Mouse (Mus musculus) hindbrain, postnatal 0 days (tissue): ENCODE results near the gene Snrnp70. TPM values are rescaled to one million over a fixed set of nuclear protein-coding genes. Genes with fewer than 3 reads are reported as not detected.

Experiments
- ATAC-seq: fragments of 200-750 bp; cut with Nextera tagmentation; 2 replicates; pipeline ENCODE4 v1.8.0; 2017; ENCODE audit warnings: mild to moderate bottlenecking, moderate TSS enrichment, moderate library complexity
- DNase-seq: peaks from one replicate; pipeline ENCODE4 v3.0.0-alpha.2; 2015; ENCODE audit warnings: low spot score
- H3K27ac ChIP-seq: fragments of 300-500 bp; sonication (generic); 2 replicates; pipeline ENCODE4 v1.5.1; 2014; ENCODE audit warnings: mild to moderate bottlenecking
- H3K27me3 ChIP-seq: fragments of 300-500 bp; sonication (generic); 2 replicates; pipeline ENCODE4 v1.6.1; 2014; ENCODE audit warnings: low read length, mixed read lengths; ENCODE audit not compliant: insufficient read depth
- H3K36me3 ChIP-seq: fragments of 300-500 bp; sonication (generic); 2 replicates; pipeline ENCODE4 v1.6.1; 2014; ENCODE audit warnings: low read length, mixed read lengths; ENCODE audit not compliant: insufficient read depth
- H3K4me1 ChIP-seq: fragments of 300-500 bp; sonication (generic); 2 replicates; pipeline ENCODE4 v1.6.1; 2014; ENCODE audit warnings: antibody characterized with exemption, low read length, mixed read lengths; ENCODE audit not compliant: insufficient read depth
- H3K4me2 ChIP-seq: fragments of 300-500 bp; sonication (generic); 2 replicates; pipeline ENCODE4 v1.6.1; 2014; ENCODE audit warnings: low read depth, mild to moderate bottlenecking, low read length, moderate library complexity, mixed read lengths
- H3K4me3 ChIP-seq: fragments of 300-500 bp; sonication (generic); 2 replicates; pipeline ENCODE4 v1.5.1; 2014; ENCODE audit warnings: low read length
- H3K9ac ChIP-seq: fragments of 300-500 bp; sonication (generic); replicated peaks from 2 replicates; pipeline ENCODE4 v1.6.1; 2014; ENCODE audit warnings: mild to moderate bottlenecking, low read length, moderate library complexity, mixed read lengths
- H3K9me3 ChIP-seq: fragments of 300-500 bp; sonication (generic); 2 replicates; pipeline ENCODE4 v1.6.1; 2016; ENCODE audit warnings: low read length, mixed read lengths
- CTCF ChIP-seq: IDR thresholded peaks from 2 replicates; pipeline ENCODE4 v1.5.1; 2016; ENCODE audit warnings: antibody characterized with exemption, control low read depth, low read depth
- WGBS: fragments of 180-500 bp; shearing (Covaris S2); extraction: QIAGEN DNeasy Blood & Tissue Kit; methylation state at CpG from one replicate; pipeline ENCODE4 v1.1.7; 2014; 5-methylcytosine and 5-hydroxymethylcytosine counted together
- polyA plus RNA-seq: library from polyadenylated mRNA; unstranded; fragments of >200 nt; fragmentation: Nextera tagmentation; extraction: Ambion mirVana; gene quantifications from 2 replicates; pipeline ENCODE4 v1.2.1, GENCODE M21; 2015
- total RNA-seq: library from RNA; depleted of rRNA; stranded (reverse); fragments of >200 nt; gene quantifications from 2 replicates; pipeline ENCODE4 v1.2.3, GENCODE M21; 2014

The Snrnp70 gene
- total and polyA plus RNA-seq, 2 experiments from 2014 or later = 145 to 228 TPM

DNA sequence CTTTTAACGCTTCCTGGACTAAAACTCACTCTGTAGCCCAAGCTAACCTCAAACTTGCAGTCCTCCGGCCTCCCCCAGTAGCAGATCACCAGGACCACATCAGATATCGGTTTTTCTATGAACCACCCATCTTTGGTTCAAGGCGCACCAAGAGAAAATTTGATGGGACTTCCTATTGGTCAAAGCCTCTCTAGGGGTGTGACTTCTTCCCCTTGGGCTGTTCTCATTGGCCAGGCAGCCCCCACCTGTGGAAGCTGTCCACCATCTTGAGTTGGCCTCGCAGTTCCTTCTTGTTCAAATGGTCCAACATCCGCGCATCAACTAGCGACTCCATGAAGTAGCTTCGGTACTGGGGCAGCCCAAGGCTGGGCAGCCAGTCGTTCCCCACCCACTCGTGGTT, 53.5 kb downstream of the Snrnp70 start:
- peaks cover 6% of the 10 kb centered on the region for H3K4me1 ChIP-seq
- DNase-seq = no peak
- no peaks in the 10 kb centered on the region for H3K9me3 ChIP-seq
- no peak for TF ChIP-seq CTCF
- WGBS = 92% methylated on average over 11 of the region's 11 CpGs
- no peaks in the 10 kb centered on the region for H3K27me3 ChIP-seq
- no peak overlapping the region for H3K9ac ChIP-seq
- no peak overlapping the region for H3K27ac ChIP-seq
- H3K36me3 ChIP-seq = peaks cover 17% of the 10 kb centered on the region; the same call in 1 of the 2 replicates
- H3K4me3 ChIP-seq = no peak overlapping the region
- no peak for ATAC-seq
- no peak overlapping the region for H3K4me2 ChIP-seq

DNA sequence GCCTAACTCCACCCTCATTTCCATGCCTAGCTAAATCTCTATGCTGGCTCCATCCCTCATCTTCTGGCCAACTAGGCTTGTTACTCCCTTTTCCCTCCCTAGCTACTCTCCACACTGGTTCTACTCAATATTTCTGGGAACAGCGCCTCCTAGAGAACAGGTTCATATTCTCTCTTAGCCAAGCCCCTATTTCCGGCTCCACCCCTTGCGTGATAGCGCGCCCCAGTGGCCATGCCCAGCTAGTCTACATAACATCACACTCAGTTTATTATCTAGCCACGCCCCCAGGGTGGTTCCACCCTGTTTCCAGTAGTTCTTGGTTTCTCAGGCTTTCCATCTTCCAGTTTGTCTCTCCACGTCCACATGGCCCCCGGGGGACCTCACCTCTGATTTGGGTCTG, 54.2 kb downstream of the Snrnp70 start:
- H3K4me3 ChIP-seq = no peak overlapping the region
- ATAC-seq (peak; percentile 77), DNase-seq (peak; percentile 94)
- H3K4me1 ChIP-seq = peaks cover 6% of the 10 kb centered on the region
- peaks cover 10% of the 10 kb centered on the region; the same call in 1 of the 2 replicates for H3K36me3 ChIP-seq
- H3K9ac ChIP-seq = no peak overlapping the region
- WGBS = 9% methylated on average over 8 of the region's 8 CpGs
- H3K4me2 ChIP-seq = peak overlapping the region; percentile 69; the same call in 1 of the 2 replicates
- H3K27me3 ChIP-seq = no peaks in the 10 kb centered on the region
- no peak overlapping the region for H3K27ac ChIP-seq
- TF ChIP-seq CTCF = peak; percentile 83
- H3K9me3 ChIP-seq = no peaks in the 10 kb centered on the region

DNA sequence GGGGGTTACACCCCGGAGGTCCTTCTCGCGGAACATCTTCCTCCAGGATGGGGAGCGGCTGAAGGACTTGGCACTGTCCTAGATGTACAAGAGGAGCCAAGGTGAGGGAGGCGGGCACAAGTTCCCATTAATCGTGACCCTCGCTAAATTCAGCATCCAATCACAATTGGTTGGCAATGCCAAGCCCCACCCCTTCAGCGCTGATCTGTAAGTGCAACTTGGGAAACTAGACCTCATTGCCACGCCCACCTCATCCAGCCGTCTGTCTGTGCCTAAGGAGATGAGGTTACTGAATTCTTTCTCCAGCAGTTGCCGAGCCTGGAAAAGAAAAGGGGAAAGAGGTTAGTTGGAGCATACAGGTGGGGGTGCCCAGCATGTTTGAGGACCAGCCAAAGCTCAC, 54.9 kb downstream of the Snrnp70 start:
- Histone ChIP-seq H3K9ac (no peak overlapping the region), H3K27me3 (no peaks in the 10 kb centered on the region)
- peak; percentile 36 for DNase-seq

DNA sequence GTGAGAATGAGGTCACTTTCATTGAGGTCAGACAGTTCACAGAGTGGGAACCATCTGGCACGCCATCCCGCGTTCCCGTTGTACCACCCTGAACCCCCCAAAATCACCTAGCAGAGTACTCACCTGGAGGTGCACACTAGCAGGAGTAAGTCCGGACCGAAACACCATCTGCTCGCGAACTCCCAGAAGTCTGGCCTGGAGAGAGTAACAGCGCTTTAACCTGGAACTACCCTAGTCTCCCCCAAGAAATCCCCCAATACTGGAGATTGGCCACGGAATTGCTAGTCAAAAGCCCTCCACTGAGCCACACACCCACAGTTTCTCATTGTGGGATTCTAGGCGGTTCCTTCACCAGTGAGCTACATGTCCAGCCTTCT, 55.5 kb downstream of the Snrnp70 start:
- no peak for TF ChIP-seq CTCF
- no peaks in the 10 kb centered on the region for H3K9me3 ChIP-seq
- 13% methylated on average over 11 of the region's 11 CpGs for WGBS
- no peaks in the 10 kb centered on the region for H3K36me3 ChIP-seq
- peak overlapping the region; percentile 35 for H3K4me3 ChIP-seq
- H3K27me3 ChIP-seq = no peaks in the 10 kb centered on the region
- peak overlapping the region; percentile 28; the same call in 1 of the 2 replicates for H3K9ac ChIP-seq
- no peak overlapping the region for H3K27ac ChIP-seq
- H3K4me1 ChIP-seq = peaks cover 6% of the 10 kb centered on the region
- peak overlapping the region; percentile 69 for H3K4me2 ChIP-seq
- ATAC-seq (no peak), DNase-seq (no peak)

More for the DNA sequence above, 54.9 kb downstream of the Snrnp70 start:
- H3K4me3 ChIP-seq = no peak overlapping the region
- peaks cover 6% of the 10 kb centered on the region for H3K4me1 ChIP-seq
- H3K36me3 ChIP-seq = 0 out of 2 replicates have a peak, but pooled peaks cover 4% of the 10 kb centered on the region
- H3K9me3 ChIP-seq = no peaks in the 10 kb centered on the region
- peak overlapping the region; percentile 69 for H3K4me2 ChIP-seq
- H3K27ac ChIP-seq = no peak overlapping the region
- TF ChIP-seq CTCF = no peak
- no peak for ATAC-seq
- WGBS = 12% methylated on average over 11 of the region's 11 CpGs

DNA sequence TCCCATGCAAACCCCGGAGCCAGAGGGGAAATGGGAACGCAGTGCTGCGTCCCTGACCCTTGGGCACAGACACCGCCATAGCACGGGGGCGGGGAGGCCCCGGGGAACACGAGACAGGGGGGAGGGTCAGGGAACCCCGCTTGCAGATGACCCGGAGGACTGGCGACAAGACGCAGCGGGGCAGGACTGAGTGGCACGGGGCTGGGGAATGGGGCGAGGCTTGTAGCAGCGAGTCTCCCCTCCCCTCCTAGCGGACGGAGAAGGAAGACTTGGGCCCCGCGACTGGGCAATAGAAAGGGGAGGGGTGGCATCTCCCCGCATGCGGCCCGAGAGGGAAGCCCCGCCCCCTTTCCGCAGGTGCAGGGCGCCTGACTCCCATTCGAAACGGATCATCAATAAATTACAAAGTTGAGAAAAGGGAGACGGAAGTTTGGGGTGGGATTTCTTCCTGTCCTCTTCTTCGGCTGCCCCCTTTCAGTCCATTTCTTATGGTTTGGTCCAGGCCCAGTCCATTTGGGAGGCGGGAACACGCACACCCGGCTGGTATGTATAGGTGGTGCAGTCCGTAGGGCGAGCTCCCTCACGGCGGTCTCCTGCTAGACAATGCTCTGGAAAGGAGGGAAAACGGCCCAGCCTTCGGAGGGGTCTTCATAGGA, 56.0 kb downstream of the Snrnp70 start:
- no peaks in the 10 kb centered on the region for H3K9me3 ChIP-seq
- TF ChIP-seq CTCF = peak; percentile 63
- no peaks in the 10 kb centered on the region for H3K27me3 ChIP-seq
- no peaks in the 10 kb centered on the region for H3K36me3 ChIP-seq
- H3K4me1 ChIP-seq = peaks cover 6% of the 10 kb centered on the region
- no peak overlapping the region for H3K27ac ChIP-seq
- 8% methylated on average over 36 of the region's 39 CpGs for WGBS
- peak overlapping the region; percentile 69 for H3K4me2 ChIP-seq
- peak overlapping the region; percentile 34; the same call in 1 of the 2 replicates for H3K9ac ChIP-seq
- DNase-seq (peak; percentile 79), ATAC-seq (peak; percentile 71; the same call in 1 of the 2 replicates)
- peak overlapping the region; percentile 35 for H3K4me3 ChIP-seq

DNA sequence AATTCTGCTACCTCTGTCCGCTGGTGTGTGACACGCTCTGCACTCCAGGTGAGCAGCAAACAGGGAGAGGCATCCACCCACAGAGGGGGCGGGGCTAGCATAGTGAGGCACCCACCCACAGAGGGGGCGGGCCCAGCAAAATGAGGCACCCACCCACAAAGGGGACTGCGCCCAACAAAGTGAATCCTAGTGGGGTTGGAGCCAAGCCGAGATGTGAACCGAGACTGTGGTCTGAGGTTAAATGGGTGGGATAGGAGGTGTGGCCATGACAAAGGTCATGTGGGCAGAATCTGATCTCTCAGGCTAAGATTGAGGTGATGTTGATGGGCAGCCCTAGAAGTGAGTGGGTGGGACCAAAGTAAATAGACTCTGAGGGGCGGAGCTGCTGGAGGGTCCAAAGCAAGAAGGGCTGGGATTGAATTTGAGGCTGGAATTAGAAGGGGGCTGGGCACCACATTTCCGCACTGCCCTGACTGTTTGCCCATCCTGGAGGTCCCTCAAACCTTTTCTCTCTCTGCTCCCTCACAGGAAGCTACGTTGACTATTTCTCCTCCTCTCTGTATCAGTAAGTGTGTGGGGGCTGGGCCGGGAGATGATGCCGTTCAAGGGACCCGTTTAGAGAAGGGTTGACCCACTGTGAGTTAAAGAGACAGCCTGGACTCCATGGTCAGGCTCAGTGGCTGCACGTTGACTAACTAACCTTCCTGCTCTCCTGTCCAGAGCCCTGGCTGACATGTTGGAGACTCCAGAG, 57.2 kb downstream of the Snrnp70 start:
- Histone ChIP-seq H3K9ac (no peak overlapping the region), H3K27me3 (no peaks in the 10 kb centered on the region), H3K4me1 (peaks cover 6% of the 10 kb centered on the region), H3K36me3 (no peaks in the 10 kb centered on the region), H3K4me3 (no peak overlapping the region), H3K4me2 (0 out of 2 replicates have a peak overlapping the region, but pooled peaks have one; percentile 69), H3K27ac (no peak overlapping the region), H3K9me3 (no peaks in the 10 kb centered on the region)
- ATAC-seq (no peak), DNase-seq (no peak)
- TF ChIP-seq CTCF = no peak
- WGBS = 10% methylated on average over 14 of the region's 14 CpGs

DNA sequence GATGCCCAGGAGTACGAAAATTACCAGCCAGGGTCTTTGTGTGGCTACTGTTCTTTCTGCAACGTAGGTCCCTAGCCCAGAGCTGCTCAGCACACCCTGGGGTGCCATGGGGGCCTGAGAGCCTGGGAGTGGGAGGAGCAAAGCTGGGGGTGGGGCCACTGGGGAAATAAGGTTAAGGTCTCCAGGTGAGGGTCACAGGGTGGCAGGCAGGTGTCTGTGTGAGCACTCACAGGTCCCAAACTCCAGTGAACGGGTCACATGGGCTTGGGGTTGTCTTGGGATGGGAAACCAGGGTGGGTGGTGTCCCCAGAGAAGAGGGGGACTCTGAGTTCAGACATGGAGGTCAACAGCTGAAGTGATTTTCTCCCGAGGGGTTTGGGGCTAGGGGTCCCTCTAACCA, 58.1 kb downstream of the Snrnp70 start:
- Histone ChIP-seq H3K9me3 (no peaks in the 10 kb centered on the region), H3K27ac (no peak overlapping the region), H3K4me2 (no peak overlapping the region), H3K4me1 (peaks cover 7% of the 10 kb centered on the region), H3K4me3 (no peak overlapping the region), H3K9ac (no peak overlapping the region), H3K36me3 (no peaks in the 10 kb centered on the region), H3K27me3 (no peaks in the 10 kb centered on the region)
- no peak for TF ChIP-seq CTCF
- ATAC-seq = no peak
- no peak for DNase-seq
- 15% methylated on average over 4 of the region's 4 CpGs for WGBS
